Mouse (Mus musculus) heart, adult 2 months (tissue): ENCODE measurements around the gene Gm10065. TPM values are rescaled to one million over a fixed set of nuclear protein-coding genes. Genes with fewer than 3 reads are reported as not detected.

Source experiments
- DNase-seq, 2 experiments: peaks; one replicate each; pipeline ENCODE4 v3.0.0; 2021
- H3K27ac ChIP-seq: fragments of 200-600 bp; 2 replicates; pipeline ENCODE4 v1.8.1; 2022
- H3K27me3 ChIP-seq: fragments of 200-500 bp; 2 replicates; pipeline ENCODE4 v1.6.1; 2012; ENCODE audit warnings: mild to moderate bottlenecking, low read length, inconsistent platforms, mixed read lengths; ENCODE audit not compliant: control insufficient read depth, insufficient read depth
- H3K36me3 ChIP-seq: fragments of 200-500 bp; 2 replicates; pipeline ENCODE4 v1.6.1; 2012; ENCODE audit warnings: low read length, inconsistent platforms; ENCODE audit not compliant: control insufficient read depth, insufficient read depth
- H3K4me1 ChIP-seq: fragments of 200-500 bp; 2 replicates; pipeline ENCODE4 v1.6.1; 2011; ENCODE audit warnings: low read length; ENCODE audit not compliant: control insufficient read depth, insufficient read depth
- H3K4me3 ChIP-seq: fragments of 200-600 bp; 2 replicates; pipeline ENCODE4 v1.8.1; 2022
- H3K79me2 ChIP-seq: fragments of 200-500 bp; replicated peaks from 2 replicates; pipeline ENCODE4 v1.6.1; 2012; ENCODE audit warnings: mild to moderate bottlenecking, inconsistent platforms, low read length, moderate library complexity, mixed read lengths; ENCODE audit not compliant: control insufficient read depth, insufficient read depth
- H3K9ac ChIP-seq: fragments of 200-500 bp; 2 replicates; pipeline ENCODE4 v1.6.1; 2012; ENCODE audit warnings: low read depth, mild to moderate bottlenecking, control low read depth, inconsistent platforms, low read length, mixed read lengths
- CTCF ChIP-seq: fragments of 200-600 bp; IDR thresholded peaks from 2 replicates; pipeline ENCODE4 v1.8.1; 2022; ENCODE audit warnings: antibody characterized with exemption, mild to moderate bottlenecking, moderate library complexity
- EP300 ChIP-seq: fragments of 200-500 bp; IDR thresholded peaks from 2 replicates; pipeline ENCODE4 v1.6.1; 2011; ENCODE audit warnings: low read depth, low read length, control low read depth; ENCODE audit not compliant: insufficient read depth
- POLR2A ChIP-seq: fragments of 200-500 bp; IDR thresholded peaks from 2 replicates; pipeline ENCODE4 v1.6.1; 2011; ENCODE audit warnings: mild to moderate bottlenecking, low read depth, low read length, control low read depth; ENCODE audit not compliant: insufficient read depth
- WGBS: fragments of 180-500 bp; shearing (Covaris S2); methylation state at CpG from one replicate; pipeline ENCODE4 v1.1.7; 2018; 5-methylcytosine and 5-hydroxymethylcytosine counted together
- intact Hi-C: fragments of 180-260 bp; cut with DNase I; formaldehyde crosslinking; loops from one replicate; pipeline ENCODE4 v1.15.1; 2025
- polyA plus RNA-seq: library from polyadenylated mRNA; depleted of rRNA; stranded (reverse); fragments of >200 nt; gene quantifications from 2 replicates; pipeline ENCODE4 v1.2.3, GENCODE M21; 2012
- total RNA-seq, 2 experiments: library from RNA; stranded (reverse); gene quantifications; 2 replicates each; pipeline ENCODE4 v1.2.3; 2021

Gene Gm10065
- total and polyA plus RNA-seq, 3 experiments: not detected

DNA sequence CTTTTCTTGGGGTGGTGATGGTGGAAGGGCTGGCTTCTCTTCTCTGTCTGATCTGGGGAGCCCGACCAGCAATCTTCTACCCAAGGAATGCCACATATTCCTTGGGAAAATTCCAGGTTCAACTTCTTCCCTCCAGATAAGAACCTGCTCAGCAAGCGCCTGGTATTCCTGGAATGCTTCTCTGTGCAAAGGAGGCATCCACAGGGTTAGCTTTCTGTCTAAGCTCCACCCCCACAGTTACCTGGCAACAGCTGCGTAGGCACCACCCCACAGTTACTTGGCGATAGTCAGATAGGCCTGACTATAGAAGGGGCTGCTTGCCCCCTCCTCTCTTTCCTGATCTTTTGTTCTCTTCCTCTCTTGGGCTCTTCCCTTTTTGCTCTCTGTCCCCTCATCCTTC is 22.9 kb downstream of the Gm10065 start:
- intact Hi-C loops: no loop called here
- H3K27me3 ChIP-seq: no peaks in the 10 kb centered on the region
- 22% methylated on average over 4 of the region's 4 CpGs for WGBS
- peaks cover 11% of the 10 kb centered on the region for H3K36me3 ChIP-seq
- no peak overlapping the region for H3K27ac ChIP-seq
- TF ChIP-seq EP300 (no peak), CTCF (no peak), POLR2A (no peak)
- no peak for DNase-seq
- H3K79me2 ChIP-seq: no peaks in the 10 kb centered on the region
- H3K4me1 ChIP-seq: peaks cover 1% of the 10 kb centered on the region; the same call in 1 of the 2 replicates
- no peak overlapping the region for H3K9ac ChIP-seq
- H3K4me3 ChIP-seq: no peak overlapping the region

DNA sequence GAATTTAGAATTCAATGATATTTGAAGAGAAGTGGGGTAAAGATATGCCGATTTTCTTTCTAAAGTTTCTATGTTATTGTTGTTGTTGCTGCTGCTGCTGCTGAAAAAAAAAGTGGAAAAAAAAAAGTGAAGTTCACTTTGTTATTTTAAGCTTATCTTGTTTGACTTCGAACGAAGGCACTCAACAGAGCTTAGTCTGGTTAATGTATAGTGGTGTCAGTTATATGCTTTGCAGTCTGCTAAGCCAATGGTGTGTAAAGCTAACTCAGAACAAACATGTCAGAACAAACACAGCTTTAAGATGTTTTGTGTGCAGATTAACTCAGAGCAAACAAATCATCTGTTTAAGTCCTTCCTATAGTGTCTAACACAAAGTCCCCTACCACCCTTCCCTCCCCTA is 25.1 kb downstream of the Gm10065 start:
- Histone ChIP-seq H3K36me3 (peaks cover 29% of the 10 kb centered on the region), H3K4me3 (no peak overlapping the region; the same call in 1 of the 2 replicates), H3K27ac (peak overlapping the region; percentile 95; the same call in 1 of the 2 replicates), H3K27me3 (no peaks in the 10 kb centered on the region), H3K4me1 (peaks cover 4% of the 10 kb centered on the region), H3K79me2 (peaks cover 1% of the 10 kb centered on the region; the same call in 1 of the 2 replicates), H3K9ac (no peak overlapping the region)
- intact Hi-C loops: loop anchor here (5.0 kb wide), 1 partner anchor 282 kb away; no protein-coding TSS in a partner anchor
- DNase-seq: no peak
- TF ChIP-seq EP300 (no peak), POLR2A (no peak), CTCF (no peak)
- WGBS: 39% methylated on average over 3 of the region's 3 CpGs

DNA sequence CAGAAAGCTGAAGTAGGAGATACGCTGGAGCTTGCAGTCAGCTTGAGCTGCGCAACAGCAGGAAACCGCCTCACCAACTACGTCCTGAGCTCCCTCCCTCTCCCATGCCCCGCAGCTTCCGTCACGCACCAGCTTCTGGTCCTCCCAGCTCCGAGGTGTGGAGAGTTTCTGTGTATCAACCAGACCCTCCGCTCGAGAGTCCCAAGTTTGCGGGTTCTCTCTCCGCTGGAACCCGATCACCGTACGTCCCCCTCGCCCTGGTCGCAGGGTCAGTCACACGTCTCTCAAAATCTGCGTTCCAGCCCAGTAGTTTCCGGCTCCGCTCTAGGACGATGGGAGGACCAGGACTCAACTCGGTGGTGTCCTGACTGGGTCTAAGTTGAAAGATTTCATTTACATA is 25.8 kb downstream of the Gm10065 start, which contains the start of gene Zscan26:
Gene Zscan26, minus strand, starts transcription at position 282 of the 400 bp plus-strand sequence.
- intact Hi-C loops: loop anchor here (1.0 to 5.0 kb wide), 6 partner anchors 25 to 281 kb away; partner anchors contain the start of genes Gm10065, Zkscan3, Zkscan4 and Zkscan8

DNA sequence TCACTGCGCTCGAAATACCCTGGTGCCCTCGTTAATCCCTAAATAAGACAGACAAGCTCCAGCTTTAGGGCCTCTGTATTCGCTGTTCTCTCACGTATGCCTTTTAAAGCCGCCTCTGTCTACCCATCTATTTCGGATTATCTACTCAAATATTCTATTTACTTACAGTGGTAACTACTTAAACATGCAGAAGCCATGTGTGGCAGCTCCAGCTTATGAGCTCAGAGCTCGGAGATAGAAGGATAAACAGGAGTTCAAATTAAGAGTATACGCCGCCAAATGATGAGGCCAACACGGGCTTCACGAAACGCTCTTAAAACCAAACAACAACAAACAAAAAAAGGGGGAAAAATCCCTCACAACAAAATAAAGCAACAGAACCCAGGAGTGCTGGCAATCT is 26.2 kb downstream of the Gm10065 start:
- WGBS: under 1% methylated on average over 13 of the region's 13 CpGs
- no peak for TF ChIP-seq EP300
- TF ChIP-seq POLR2A: no peak
- TF ChIP-seq CTCF: no peak
- intact Hi-C loops: loop anchor here (1.0 to 5.0 kb wide), 6 partner anchors 26 to 281 kb away; partner anchors contain the start of genes Gm10065, Zkscan3, Zkscan4 and Zkscan8
- H3K4me3 ChIP-seq: peak overlapping the region; percentile 62
- peaks cover 1% of the 10 kb centered on the region for H3K79me2 ChIP-seq
- H3K27ac ChIP-seq: peak overlapping the region; percentile 95
- H3K9ac ChIP-seq: peak overlapping the region; percentile 65
- no peaks in the 10 kb centered on the region for H3K27me3 ChIP-seq
- no peak for DNase-seq
- peaks cover 4% of the 10 kb centered on the region for H3K4me1 ChIP-seq
- H3K36me3 ChIP-seq: peaks cover 34% of the 10 kb centered on the region

More for the DNA sequence above, 25.8 kb downstream of the Gm10065 start, which contains the start of gene Zscan26:
- Histone ChIP-seq H3K9ac (peak within 1 kb of the TSS; percentile 65), H3K27ac (peak within 1 kb of the TSS; percentile 95), H3K4me3 (peak within 1 kb of the TSS; percentile 62), H3K4me1 (peaks cover 4% of the 10 kb centered on the region), H3K27me3 (no peaks in the 10 kb centered on the region), H3K79me2 (peaks cover 1% of the 10 kb centered on the region), H3K36me3 (peaks cover 34% of the 10 kb centered on the region)
- peak; percentile 88 to 90 for DNase-seq
- under 1% methylated on average over 23 of the region's 23 CpGs for WGBS
- no peak for TF ChIP-seq CTCF
- TF ChIP-seq POLR2A: peak; percentile 90
- TF ChIP-seq EP300: peak; percentile 84

DNA sequence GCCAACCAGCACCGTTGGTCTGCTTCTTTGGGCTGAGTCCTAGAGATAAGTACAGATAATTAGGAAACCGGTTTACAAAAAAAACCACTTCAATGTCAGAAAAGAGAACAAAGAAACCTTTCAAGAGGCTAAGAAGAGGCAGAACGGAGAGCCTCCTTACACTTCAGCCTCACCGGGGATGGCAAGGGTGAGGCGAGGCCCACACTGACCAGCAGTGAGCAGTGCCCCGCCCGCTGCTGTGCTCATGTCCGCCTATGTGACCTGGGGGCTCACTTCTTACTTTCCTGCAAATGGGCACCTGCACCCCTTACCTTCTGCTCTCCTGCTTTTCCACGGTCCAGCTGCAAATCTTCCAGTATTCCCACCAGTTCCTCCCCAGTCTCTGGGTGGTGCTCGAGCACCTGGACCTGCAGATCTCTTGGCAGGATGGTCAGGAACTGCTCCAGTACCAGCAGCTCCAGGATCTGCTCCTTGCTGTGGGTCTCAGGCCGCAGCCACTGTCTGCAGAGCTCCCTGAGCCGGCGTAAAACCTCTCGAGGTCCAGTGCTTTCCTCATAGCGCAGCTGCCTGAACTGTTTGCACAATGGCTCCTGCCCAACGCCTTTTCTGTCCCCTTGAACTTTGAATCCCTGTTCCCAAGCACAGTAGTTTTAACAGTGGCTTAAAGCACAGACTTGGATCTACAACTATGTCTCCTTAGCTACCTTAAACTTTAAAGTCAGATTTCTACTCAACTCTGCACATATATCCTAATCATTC is 31.2 kb downstream of the Gm10065 start:
- 82% methylated on average over 16 of the region's 16 CpGs for WGBS
- Histone ChIP-seq H3K27ac (no peak overlapping the region), H3K4me1 (peaks cover 4% of the 10 kb centered on the region), H3K27me3 (no peaks in the 10 kb centered on the region), H3K4me3 (no peak overlapping the region), H3K36me3 (peaks cover 49% of the 10 kb centered on the region), H3K79me2 (peaks cover 1% of the 10 kb centered on the region), H3K9ac (no peak overlapping the region)
- intact Hi-C loops: no loop called here
- no peak for DNase-seq
- TF ChIP-seq POLR2A (no peak), CTCF (no peak), EP300 (no peak)

DNA sequence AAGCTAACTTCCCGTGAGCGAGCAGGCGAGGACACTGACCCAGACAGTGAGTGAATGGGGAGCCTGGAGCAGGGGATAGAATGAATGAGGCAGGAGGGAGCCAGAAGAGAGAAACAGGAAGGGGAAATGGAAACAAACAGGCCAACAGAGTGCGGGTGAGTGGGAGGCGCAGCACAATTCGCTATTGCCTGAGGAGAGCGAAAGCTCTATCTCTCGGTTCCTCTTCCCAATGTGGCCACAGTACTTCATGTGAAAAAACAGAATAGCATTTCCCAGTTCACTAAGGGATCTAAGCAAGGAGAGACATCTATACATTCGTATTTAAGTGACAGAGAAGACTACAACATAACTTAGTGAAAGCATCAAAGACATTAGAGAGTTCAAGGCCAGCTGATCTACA is 32.4 kb downstream of the Gm10065 start:
- H3K79me2 ChIP-seq: peaks cover 1% of the 10 kb centered on the region
- intact Hi-C loops: no loop called here

More for the DNA sequence above, 32.4 kb downstream of the Gm10065 start:
- WGBS: 67% methylated on average over 9 of the region's 9 CpGs
- Histone ChIP-seq H3K27ac (no peak overlapping the region), H3K4me1 (peaks cover 2% of the 10 kb centered on the region), H3K36me3 (peaks cover 42% of the 10 kb centered on the region), H3K4me3 (no peak overlapping the region), H3K27me3 (no peaks in the 10 kb centered on the region), H3K9ac (no peak overlapping the region)
- peak in 1 of 2 experiments; percentile 5 for DNase-seq
- TF ChIP-seq POLR2A (no peak), CTCF (no peak), EP300 (no peak)
